Mouse (Mus musculus): ENCODE measurements around the gene Ccdc153.
A peak's percentile ranks its signal among the peaks of the same experiment; 100 is the strongest.

The Ccdc153 gene

DNA sequence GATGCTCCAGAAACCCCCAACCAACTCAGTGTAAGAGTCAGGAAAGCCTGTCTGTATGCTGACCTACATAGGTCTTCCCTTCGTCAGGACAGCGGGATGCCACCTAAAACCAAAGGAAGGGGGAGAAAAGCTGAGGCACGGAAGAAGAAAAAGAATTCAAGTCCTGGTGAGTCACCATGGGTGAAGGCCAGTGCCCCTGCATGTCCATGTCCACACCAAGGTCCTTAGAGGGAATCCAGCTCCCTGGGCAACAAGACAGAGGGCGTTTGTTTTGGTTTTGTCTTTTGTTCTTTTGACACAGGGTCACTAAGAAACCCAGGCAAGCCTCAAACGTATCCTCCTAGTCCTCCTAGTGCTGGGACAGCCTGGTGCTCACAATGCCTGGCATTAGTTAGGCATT is 435 bp downstream of the Ccdc153 start:
- no peak for DNase-seq (ENCODE audit: low spot score)

DNA sequence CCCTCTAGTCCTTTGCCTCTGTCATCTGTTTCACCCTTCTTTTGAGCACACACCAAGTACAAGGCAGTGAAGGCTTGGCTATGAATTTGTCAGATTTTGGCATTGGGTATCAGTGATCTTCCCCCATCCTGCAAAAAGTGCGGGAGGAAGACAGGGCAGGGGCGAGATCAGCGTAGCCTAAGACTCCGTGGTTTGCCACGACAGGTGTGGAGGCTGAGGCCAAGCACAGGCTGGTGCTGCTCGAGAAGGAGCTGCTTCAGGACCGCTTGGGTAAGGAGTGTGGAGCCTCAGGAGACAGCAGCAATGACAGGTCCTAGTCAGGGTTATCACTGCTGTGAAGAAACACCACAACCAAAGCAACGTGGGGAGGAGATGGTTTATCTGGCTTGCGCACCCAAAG is 942 bp downstream of the Ccdc153 start:
- DNase-seq (ENCODE audit: low spot score), result no peak

- no peak for DNase-seq (ENCODE audit: low spot score)
Measured at GRCm38 (mm10) chr9:44243621-44244020, 3.1 kb downstream of the Ccdc153 start.

GRCm38 (mm10) chr9:44247907-44248306 is 7.4 kb downstream of the Ccdc153 start:
- DNase-seq (ENCODE audit: low spot score), result no peak

DNA sequence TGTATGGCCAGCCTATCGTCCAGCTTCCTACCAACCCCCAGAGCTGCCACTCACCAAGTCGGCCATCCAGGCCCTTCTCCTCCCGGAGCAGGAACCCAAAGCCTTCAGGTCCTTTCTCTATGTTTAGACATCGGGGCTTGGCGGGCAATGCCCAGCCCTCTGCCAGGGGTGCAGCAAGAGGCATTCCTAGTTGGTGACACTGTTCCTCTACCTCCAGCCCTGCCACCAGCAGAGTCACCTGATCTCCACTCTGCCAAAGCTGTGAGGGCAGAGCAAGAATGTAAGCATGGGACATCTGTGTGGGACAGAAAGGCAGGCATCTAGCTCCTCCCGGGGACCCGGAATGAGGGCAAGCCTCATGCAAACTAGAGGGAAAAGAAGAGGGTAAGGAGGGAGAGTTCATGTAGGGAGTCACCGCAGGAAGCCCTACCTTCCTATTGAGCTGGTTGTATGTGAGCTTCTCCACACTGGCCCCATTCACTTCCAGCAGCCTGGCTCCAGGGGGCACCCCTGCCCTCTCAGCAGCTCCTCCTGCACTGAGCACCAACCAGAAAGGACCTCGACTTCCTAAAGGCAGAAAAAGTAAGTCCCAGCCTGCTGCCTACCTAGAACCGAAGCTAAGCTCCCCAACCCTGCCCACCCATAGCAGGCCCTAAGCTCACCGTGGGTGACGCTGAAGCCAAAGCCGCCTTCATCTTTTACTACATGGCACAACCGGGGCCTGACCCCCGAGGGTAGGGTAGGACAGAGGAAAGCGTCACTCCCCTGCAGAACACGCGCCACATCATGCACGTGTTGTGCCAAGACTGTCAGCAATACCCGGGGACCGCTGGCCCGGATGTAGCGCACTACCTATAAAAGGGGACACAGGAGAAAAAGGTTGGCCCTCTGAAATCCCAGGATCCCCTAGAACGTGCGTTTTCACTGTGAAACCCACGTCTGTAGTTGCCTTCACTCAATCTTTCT is 9.0 kb downstream of the Ccdc153 start:
- DNase-seq (ENCODE audit: low spot score), result no peak

GRCm38 (mm10) chr9:44250445-44250844 is 10.0 kb downstream of the Ccdc153 start:
- DNase-seq (ENCODE audit: low spot score), result no peak

GRCm38 (mm10) chr9:44251314-44251713 is 10.8 kb downstream of the Ccdc153 start, which contains the start of gene Pdzd3:
Gene Pdzd3 (minus strand): TSS chr9:44251471.
- no peak for DNase-seq (ENCODE audit: low spot score)

DNA sequence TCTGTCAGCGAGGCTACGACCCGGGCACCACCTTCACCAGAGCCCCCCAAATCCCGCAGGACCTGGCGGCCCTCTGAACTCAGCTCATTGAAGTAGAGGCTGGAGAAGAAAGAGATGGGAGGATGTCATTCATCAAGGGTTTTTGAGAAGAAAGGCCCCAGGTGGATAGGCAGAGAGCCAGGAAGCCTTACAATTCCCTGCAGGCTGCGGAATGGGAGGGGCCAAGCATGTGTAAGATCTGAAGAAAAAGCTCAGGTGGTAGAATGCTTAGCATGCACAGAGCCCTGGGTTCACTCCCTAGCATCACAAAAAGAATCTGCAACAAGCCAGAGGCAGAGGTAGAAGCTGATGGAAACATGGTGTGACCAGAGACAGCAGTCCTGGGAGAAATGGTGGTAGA is 13.0 kb downstream of the Ccdc153 start:
- DNase-seq (ENCODE audit: low spot score), result no peak

DNA sequence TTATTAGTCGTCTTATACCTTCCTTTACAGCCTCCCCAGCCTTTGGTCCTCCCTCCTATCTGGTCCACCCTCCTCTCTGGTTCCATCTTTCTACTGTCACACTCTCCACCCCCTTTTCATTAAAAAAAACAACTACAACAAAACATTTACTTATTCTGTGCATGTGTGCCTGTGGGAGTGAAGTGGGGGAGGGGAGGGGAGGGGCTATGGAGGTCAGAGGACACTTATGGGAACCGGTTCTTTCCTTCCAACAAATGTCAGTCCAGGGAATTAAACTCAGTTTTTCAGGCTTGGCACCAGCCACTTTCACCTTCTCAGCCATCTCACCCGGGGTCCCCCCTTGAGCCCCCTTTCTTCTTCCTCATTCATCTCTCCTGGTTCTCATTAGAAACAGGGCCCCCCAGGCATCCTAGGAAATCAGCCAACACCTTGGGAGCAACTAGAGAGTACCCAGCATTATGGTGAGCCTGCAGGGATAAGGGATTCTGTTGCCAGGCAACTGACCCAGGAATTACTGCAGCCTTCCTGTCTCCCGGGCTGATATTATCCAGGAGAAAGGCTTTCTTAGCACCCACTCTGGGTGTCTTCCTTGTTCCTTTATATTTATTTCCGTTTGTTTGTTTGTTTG is 14.1 kb downstream of the Ccdc153 start:
- DNase-seq (ENCODE audit: low spot score), result no peak

GRCm38 (mm10) chr9:44255136-44255521 is 14.7 kb downstream of the Ccdc153 start:
- no peak for DNase-seq (ENCODE audit: low spot score)

DNA sequence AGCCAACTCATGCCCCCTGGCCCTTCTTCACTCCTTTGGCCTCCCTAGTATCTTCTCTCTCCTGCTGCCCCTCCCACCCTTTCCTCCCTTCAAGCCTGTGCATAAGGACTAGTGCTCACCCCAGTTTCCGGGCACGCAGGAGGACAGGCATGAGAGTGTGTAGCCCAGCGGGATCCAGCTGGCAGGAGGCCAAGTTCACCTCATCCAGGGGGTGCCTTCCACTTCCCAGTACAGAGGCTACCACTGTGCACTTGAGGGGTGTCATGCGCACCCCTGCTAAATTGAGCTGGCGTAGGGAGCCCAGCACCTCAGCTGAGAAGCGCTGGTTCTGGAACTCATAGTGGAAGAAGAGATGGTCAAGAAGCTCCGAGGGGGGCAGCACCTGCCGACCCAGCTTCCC is 15.7 kb downstream of the Ccdc153 start:
- DNase-seq (ENCODE audit: low spot score), result no peak

- DNase-seq (ENCODE audit: low spot score), result no peak
Measured at GRCm38 (mm10) chr9:44259014-44259413, 18.5 kb downstream of the Ccdc153 start.

DNA sequence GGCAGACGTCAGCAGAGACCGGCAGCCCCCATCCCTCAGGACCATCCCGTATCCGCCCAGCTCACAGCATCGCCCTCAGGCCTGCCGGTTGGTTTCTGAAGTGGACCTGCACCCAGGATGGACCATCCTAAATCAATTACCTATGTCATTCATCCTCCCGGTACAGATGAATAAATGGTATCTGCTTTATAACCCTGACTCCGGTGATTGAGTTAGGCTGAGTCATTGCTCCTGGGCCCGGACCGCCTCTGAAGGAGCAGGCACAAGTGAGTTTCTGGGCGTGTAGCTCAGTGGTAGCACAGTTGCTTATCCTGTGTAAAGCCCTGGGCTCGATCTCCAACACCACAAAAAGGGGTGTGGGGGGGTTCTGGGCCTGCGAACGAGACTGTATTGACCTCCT is 20.9 kb downstream of the Ccdc153 start:
- no peak for DNase-seq (ENCODE audit: low spot score)

- DNase-seq (ENCODE audit: low spot score), result no peak
Measured at GRCm38 (mm10) chr9:44266478-44267226, 26.2 kb downstream of the Ccdc153 start.

DNA sequence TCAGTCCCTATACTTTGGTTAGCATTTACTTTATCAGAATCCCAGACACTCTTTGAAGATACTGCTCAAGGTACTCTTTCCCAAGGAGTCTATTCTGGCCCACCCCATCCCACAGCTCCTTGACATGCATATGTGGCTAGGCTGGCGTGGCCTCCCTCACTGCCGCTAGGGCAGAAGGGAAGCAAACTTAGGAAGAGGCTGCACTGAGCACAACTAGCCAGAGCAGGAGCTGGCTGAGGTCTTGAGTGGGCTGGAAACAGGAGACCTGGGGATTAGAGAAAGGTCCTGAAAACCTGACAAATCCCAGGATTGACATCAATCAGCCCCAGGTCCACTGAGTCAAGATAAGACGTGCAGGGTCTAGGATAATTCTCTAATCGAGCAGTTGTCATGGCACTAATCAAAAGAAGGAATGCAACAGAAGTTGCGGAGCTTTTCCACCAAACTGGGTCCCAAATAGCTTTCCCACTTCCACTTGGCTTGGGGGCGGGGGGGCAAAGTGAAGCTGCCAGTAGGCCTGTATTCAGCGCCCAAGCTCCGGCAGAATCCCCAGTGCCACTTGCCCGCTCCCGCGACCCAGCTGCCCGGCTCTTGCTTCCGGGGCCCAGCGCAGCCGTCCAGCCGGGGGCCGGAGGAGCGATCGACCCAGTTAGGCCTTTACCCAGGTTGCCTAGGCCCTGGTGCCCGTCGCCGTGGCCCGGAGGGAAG is 27.0 kb downstream of the Ccdc153 start:
- DNase-seq (ENCODE audit: low spot score), result no peak

- DNase-seq (ENCODE audit: low spot score), result peak; percentile 57
Measured at GRCm38 (mm10) chr9:44268027-44268360, 27.5 kb downstream of the Ccdc153 start.

- DNase-seq (ENCODE audit: low spot score), result no peak
Measured at GRCm38 (mm10) chr9:44268432-44268831, 28.0 kb downstream of the Ccdc153 start, which contains the start of gene Nlrx1. Gene Nlrx1 (minus strand): TSS chr9:44268599.

DNA sequence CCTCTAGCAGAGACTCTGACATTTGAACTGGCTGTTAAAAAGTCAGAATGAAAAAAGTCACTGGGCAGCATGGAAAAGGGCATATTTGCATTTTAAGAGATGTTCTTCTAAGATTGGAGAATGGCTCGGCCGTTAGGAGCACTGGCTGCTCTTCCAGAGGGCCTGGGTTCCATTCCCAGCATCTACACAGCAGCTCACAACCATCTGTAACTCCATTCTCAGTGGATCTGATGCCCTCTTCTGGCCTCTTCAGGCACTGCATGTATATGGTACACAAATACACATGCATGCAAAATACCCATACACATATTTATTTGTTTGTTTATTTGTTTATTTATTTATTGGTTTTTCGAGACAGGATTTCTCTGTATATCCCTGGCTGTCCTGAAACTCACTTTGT is 28.6 kb downstream of the Ccdc153 start:
- DNase-seq (ENCODE audit: low spot score), result no peak

GRCm38 (mm10) chr9:44269973-44270372 is 29.5 kb downstream of the Ccdc153 start:
- DNase-seq (ENCODE audit: low spot score), result no peak

DNA sequence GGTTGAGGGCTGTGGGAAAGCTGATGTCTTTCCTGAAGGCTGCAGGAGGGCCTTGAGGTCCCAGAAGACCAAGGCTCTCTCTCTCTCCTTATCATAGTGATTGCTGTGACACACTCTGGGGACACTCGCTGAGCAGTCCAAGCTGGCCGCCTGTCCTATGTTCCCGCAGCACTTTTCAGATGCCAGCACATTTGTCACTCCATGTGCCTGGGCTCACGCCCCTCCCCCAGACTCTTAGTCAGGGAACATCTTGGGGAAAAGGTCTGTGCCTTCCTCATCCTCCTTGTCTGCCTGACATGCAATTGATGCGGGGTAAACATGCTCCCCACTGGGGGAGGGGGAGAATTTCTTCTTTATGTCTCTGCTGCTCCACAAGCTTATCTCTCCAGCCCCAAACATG is 42.7 kb downstream of the Ccdc153 start:
- DNase-seq (ENCODE audit: low spot score), result no peak

GRCm38 (mm10) chr9:44286256-44286850 is 45.9 kb downstream of the Ccdc153 start:
- DNase-seq (ENCODE audit: low spot score), result no peak

DNA sequence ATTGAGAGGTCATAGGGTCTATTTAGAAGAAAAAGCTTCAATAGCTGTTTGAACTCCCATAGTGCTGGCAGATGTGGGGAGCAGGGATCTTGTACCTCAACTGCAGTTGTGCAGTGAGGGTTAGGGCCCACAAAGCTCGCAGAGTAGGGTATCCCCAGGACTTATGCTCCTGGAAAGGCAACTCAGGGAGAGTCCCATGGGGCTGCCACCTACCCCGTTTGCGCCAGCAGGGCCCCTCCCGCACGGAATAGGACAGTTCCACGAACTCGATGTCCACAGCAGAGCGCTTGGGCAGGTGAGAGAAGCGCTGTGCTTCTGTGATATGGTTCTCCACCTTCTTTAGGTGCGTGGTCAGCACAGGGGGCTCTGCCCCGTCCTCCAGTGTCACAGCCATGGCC is 46.5 kb downstream of the Ccdc153 start:
- no peak for DNase-seq (ENCODE audit: low spot score)
